Mouse (Mus musculus) heart, postnatal 0 days (tissue): ENCODE data around the gene 9430097D07Rik. TPM values are rescaled to one million over a fixed set of nuclear protein-coding genes. Genes with fewer than 3 reads are reported as not detected.

ENCODE experiments used
- ATAC-seq: fragments of 200-750 bp; cut with Nextera tagmentation; 2 replicates; pipeline ENCODE4 v1.8.0; 2017; ENCODE audit warnings: low read depth, moderate number of reproducible peaks, moderate library complexity; ENCODE audit not compliant: insufficient read depth
- DNase-seq: peaks from one replicate; pipeline ENCODE4 v3.0.0-alpha.2; 2016; ENCODE audit warnings: low spot score
- H3K27ac ChIP-seq: fragments of 300-500 bp; sonication (generic); 2 replicates; pipeline ENCODE4 v1.5.1; 2014; ENCODE audit warnings: low read depth, mild to moderate bottlenecking
- H3K27me3 ChIP-seq: fragments of 300-500 bp; sonication (generic); 2 replicates; pipeline ENCODE4 v1.6.1; 2014; ENCODE audit warnings: low read length, mixed read lengths; ENCODE audit not compliant: control insufficient read depth, insufficient read depth
- H3K36me3 ChIP-seq: fragments of 300-500 bp; sonication (generic); replicated peaks from 2 replicates; pipeline ENCODE4 v1.6.1; 2014; ENCODE audit warnings: low read length, mixed read lengths; ENCODE audit not compliant: control insufficient read depth, insufficient read depth
- H3K4me1 ChIP-seq: fragments of 300-500 bp; sonication (generic); 2 replicates; pipeline ENCODE4 v1.6.1; 2014; ENCODE audit warnings: antibody characterized with exemption; ENCODE audit not compliant: control insufficient read depth, insufficient read depth
- H3K4me2 ChIP-seq: fragments of 300-500 bp; sonication (generic); 2 replicates; pipeline ENCODE4 v1.6.1; 2014; ENCODE audit warnings: low read depth, mild to moderate bottlenecking, low read length, moderate library complexity
- H3K4me3 ChIP-seq: fragments of 300-500 bp; sonication (generic); 2 replicates; pipeline ENCODE4 v1.5.1; 2014; ENCODE audit warnings: low read depth, low read length
- H3K9ac ChIP-seq: fragments of 300-500 bp; sonication (generic); replicated peaks from 2 replicates; pipeline ENCODE4 v1.6.1; 2014; ENCODE audit warnings: low read depth, low read length, mixed read lengths
- H3K9me3 ChIP-seq: fragments of 300-500 bp; sonication (generic); replicated peaks from 2 replicates; pipeline ENCODE4 v1.6.1; 2016; ENCODE audit warnings: low read length; ENCODE audit not compliant: control insufficient read depth
- CTCF ChIP-seq: IDR thresholded peaks from 2 replicates; pipeline ENCODE4 v1.5.1; 2016; ENCODE audit warnings: antibody characterized with exemption, control low read depth, low read depth
- EP300 ChIP-seq: IDR thresholded peaks from 2 replicates; pipeline ENCODE4 v1.6.1; 2016; ENCODE audit warnings: antibody characterized with exemption, low read depth
- WGBS: fragments of 180-500 bp; shearing (Covaris S2); extraction: QIAGEN DNeasy Blood & Tissue Kit; methylation state at CpG from one replicate; pipeline ENCODE4 v1.1.7; 2014; 5-methylcytosine and 5-hydroxymethylcytosine counted together
- polyA plus RNA-seq: library from polyadenylated mRNA; unstranded; fragments of >200 nt; fragmentation: Nextera tagmentation; extraction: Ambion mirVana; gene quantifications from 2 replicates; pipeline ENCODE4 v1.2.1, GENCODE M21; 2015
- total RNA-seq: library from RNA; depleted of rRNA; stranded (reverse); fragments of >200 nt; gene quantifications from 2 replicates; pipeline ENCODE4 v1.2.3, GENCODE M21; 2014; ENCODE audit warnings: low replicate concordance

Gene 9430097D07Rik
- total and polyA plus RNA-seq, 2 experiments from 2014 or later, result not detected

DNA sequence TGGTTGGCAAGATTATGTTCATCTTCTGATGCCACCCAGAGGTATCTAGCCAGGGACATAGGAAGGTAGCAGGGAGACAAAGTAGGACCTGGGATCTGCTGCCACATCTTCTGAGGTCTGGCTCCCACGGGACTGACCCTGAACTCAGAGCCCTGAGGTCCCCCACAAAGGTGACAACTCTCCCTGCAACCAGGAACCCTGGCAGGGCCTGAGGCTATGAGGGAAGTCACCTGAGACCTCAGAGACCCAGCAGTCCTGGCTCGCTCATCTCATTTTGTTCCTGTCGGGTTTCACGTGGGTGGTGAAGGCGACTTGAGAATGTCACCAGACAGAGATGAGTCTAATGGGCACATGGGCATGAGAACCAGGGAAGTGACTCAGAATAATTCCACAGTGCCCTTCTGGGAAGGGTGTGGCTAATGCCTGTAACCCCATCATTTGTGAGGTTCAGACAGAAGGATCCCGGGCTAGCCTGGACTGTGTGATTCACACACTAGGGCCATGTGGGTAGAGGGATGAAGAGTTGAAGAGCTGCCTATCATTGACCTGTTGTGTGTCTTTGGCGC lies 9.7 kb upstream of the 9430097D07Rik start:
- H3K36me3 ChIP-seq, result 0 out of 2 replicates have a peak, but pooled peaks cover 8% of the 10 kb centered on the region
- 85% methylated on average over 7 of the region's 7 CpGs for WGBS
- H3K27me3 ChIP-seq, result peaks cover 1% of the 10 kb centered on the region; the same call in 1 of the 2 replicates
- H3K4me1 ChIP-seq, result peaks cover 25% of the 10 kb centered on the region
- H3K27ac ChIP-seq, result no peak overlapping the region
- ATAC-seq, result no peak
- H3K4me3 ChIP-seq, result no peak overlapping the region
- TF ChIP-seq CTCF (no peak), EP300 (no peak)
- DNase-seq, result no peak
- H3K9me3 ChIP-seq, result no peaks in the 10 kb centered on the region
- H3K9ac ChIP-seq, result no peak overlapping the region
- H3K4me2 ChIP-seq, result no peak overlapping the region

- Histone ChIP-seq H3K4me3 (peak overlapping the region; percentile 5; the same call in 1 of the 2 replicates), H3K4me2 (peak overlapping the region; percentile 45), H3K36me3 (no peaks in the 10 kb centered on the region), H3K9me3 (no peaks in the 10 kb centered on the region), H3K4me1 (peaks cover 6% of the 10 kb centered on the region), H3K27me3 (peaks cover 11% of the 10 kb centered on the region; the same call in 1 of the 2 replicates), H3K27ac (no peak overlapping the region), H3K9ac (no peak overlapping the region)
- TF ChIP-seq CTCF (peak; percentile 96), EP300 (no peak)
- 13% methylated on average over 37 of the region's 37 CpGs for WGBS
- DNase-seq (peak; percentile 92), ATAC-seq (peak; percentile 67)
Measured at GRCm38 (mm10) chr2:32582830-32583799, 7.6 kb upstream of the 9430097D07Rik start.

- Histone ChIP-seq H3K27me3 (peaks cover 11% of the 10 kb centered on the region; the same call in 1 of the 2 replicates), H3K4me1 (peaks cover 2% of the 10 kb centered on the region; the same call in 1 of the 2 replicates), H3K9ac (no peak overlapping the region), H3K4me3 (no peak overlapping the region), H3K36me3 (no peaks in the 10 kb centered on the region), H3K4me2 (peak overlapping the region; percentile 24; the same call in 1 of the 2 replicates), H3K27ac (no peak overlapping the region), H3K9me3 (no peaks in the 10 kb centered on the region)
- no peak for DNase-seq
- ATAC-seq, result no peak
- 44% methylated on average over 19 of the region's 19 CpGs for WGBS
- TF ChIP-seq CTCF, result no peak; the same call in 1 of the 2 replicates
Measured at GRCm38 (mm10) chr2:32581450-32582095, 6.1 kb upstream of the 9430097D07Rik start.

DNA sequence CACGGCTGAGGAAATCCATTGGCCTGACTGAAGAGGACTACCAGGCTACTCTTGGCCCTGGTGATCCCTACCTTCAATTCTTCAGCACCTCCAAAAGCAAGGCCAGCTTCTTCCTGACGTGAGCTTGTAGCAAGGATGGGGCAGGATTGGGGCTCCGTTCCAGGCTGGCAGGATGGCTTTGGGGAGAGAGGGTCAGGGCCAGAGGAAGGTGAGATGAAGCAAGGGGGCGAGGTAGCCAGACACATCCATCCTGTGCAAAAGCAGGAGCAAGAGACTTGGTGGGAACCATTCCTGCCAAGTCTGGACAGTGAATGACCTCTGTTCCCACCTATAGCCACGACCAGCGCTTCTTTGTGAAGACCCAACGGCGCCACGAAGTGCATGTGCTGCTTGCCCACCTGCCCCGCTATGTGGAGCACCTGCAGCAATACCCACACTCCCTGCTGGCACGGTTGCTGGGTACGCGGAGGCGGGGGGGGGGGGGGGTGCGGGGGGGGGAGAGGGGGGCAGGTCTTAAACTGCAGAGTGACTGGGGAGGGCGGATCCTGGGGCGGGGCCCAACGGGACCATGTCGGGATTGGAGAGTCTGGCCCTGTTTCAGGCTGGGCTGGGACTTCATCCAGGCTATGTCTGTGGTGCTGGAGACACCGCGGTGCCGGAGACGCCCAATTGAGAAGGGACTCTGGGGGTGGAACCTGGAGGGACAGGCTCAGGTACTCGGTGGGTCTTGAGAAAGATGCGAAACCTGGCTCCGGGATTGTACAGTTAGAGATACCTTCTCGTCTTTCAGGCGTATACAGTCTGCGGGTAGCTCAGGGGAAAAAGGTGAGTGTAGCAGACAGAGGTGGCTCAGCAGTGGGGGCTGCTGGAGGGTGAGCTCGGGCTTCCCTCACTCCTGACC lies 2.9 kb upstream of the 9430097D07Rik start:
- Histone ChIP-seq H3K36me3 (peaks cover 3% of the 10 kb centered on the region; the same call in 1 of the 2 replicates), H3K9ac (no peak overlapping the region), H3K4me3 (no peak overlapping the region), H3K27me3 (peaks cover 19% of the 10 kb centered on the region), H3K9me3 (no peaks in the 10 kb centered on the region), H3K27ac (no peak overlapping the region), H3K4me1 (0 out of 2 replicates have a peak, but pooled peaks cover 5% of the 10 kb centered on the region), H3K4me2 (no peak overlapping the region)
- 40% methylated on average over 23 of the region's 30 CpGs for WGBS
- TF ChIP-seq EP300, result no peak
- TF ChIP-seq CTCF, result no peak
- DNase-seq, result no peak
- ATAC-seq, result no peak

DNA sequence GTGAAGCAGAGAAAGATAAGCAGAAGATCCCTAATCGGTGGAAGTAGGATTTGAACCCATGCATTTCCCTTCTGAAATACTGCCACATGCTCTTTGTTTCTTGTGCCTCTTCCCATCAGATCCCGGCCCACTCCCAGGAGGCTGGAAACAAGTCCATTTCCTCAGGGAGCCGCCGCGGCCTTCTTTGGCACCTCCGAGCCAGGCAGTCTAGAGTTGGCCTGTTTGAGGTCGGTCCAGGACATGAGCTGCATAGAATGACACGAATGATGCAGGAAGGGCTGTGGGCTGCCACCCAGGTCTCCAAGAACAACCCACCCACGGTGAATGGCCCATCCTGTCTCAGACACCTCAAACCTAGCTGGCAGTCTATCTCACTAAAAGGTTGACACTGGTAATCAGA lies 1.0 kb upstream of the 9430097D07Rik start:
- ATAC-seq, result no peak
- H3K27me3 ChIP-seq, result peaks cover 19% of the 10 kb centered on the region
- no peak for TF ChIP-seq CTCF
- no peak for TF ChIP-seq EP300

More for the DNA sequence above, 1.0 kb upstream of the 9430097D07Rik start:
- Histone ChIP-seq H3K4me2 (no peak overlapping the region), H3K27ac (no peak overlapping the region), H3K4me3 (no peak overlapping the region), H3K4me1 (peaks cover 7% of the 10 kb centered on the region; the same call in 1 of the 2 replicates), H3K9me3 (no peaks in the 10 kb centered on the region), H3K36me3 (peaks cover 15% of the 10 kb centered on the region; the same call in 1 of the 2 replicates), H3K9ac (no peak overlapping the region)
- DNase-seq, result no peak
- 83% methylated on average over 9 of the region's 9 CpGs for WGBS
